Mouse (Mus musculus) CH12.LX (cell line): ENCODE results near the gene Zbtb22. TPM values are rescaled to one million over a fixed set of nuclear protein-coding genes. Genes with fewer than 3 reads are reported as not detected.
"Not testable (repeated sequence)": the region's sequence is repeated elsewhere in the genome, so short reads cannot be mapped to it uniquely, and the experiment has no call there.

ENCODE experiments used
- DNase-seq: peaks from one replicate; pipeline ENCODE4 v3.0.0-alpha.2; 2013; ENCODE audit errors: extremely low read depth
- H3K27ac ChIP-seq: 2 replicates; pipeline ENCODE4 v1.5.1; 2012; ENCODE audit warnings: low read depth, mild to moderate bottlenecking, control low read depth, moderate library complexity; ENCODE audit not compliant: insufficient read depth
- H3K27me3 ChIP-seq: replicated peaks from 2 replicates; pipeline ENCODE3; 2012; ENCODE audit warnings: inconsistent platforms
- H3K36me3 ChIP-seq, 2 experiments: replicated peaks in 1 of 2; 2 replicates each; pipeline versions ENCODE3 to v1.6.1; 2012; ENCODE audit warnings: inconsistent platforms in 1 of 2, low read length in 1 of 2, mild to moderate bottlenecking in 1 of 2, mixed read lengths in 1 of 2, moderate library complexity in 1 of 2; ENCODE audit not compliant: control insufficient read depth in 1 of 2, insufficient read depth in 1 of 2
- H3K4me1 ChIP-seq, 2 experiments: 2 replicates each; pipeline ENCODE4 v1.6.1; 2012; ENCODE audit warnings: inconsistent platforms in 1 of 2, moderate library complexity in 1 of 2; ENCODE audit not compliant: insufficient read depth in 2 of 2, control insufficient read depth in 1 of 2
- H3K4me2 ChIP-seq: 2 replicates; pipeline ENCODE4 v1.6.1; 2012; ENCODE audit warnings: low read depth, mild to moderate bottlenecking, control low read depth; ENCODE audit not compliant: poor library complexity, insufficient read depth, severe bottlenecking
- H3K4me3 ChIP-seq, 3 experiments: fragments of 150-350 bp in 1 of 3; sonication (generic) in 1 of 3; replicated peaks in 1 of 3; 2 replicates each; pipeline versions ENCODE3 to v1.5.1; 2011 to 2012; ENCODE audit warnings: low read depth in 2 of 3, low read length in 2 of 3, mild to moderate bottlenecking in 2 of 3, moderate library complexity in 2 of 3, control low read depth in 1 of 3, improper control_type of control experiment in 1 of 3, inconsistent platforms in 1 of 3, mixed read lengths in 1 of 3; ENCODE audit not compliant: poor library complexity in 1 of 3
- H3K79me2 ChIP-seq: replicated peaks from 2 replicates; pipeline ENCODE4 v1.6.1; 2012; ENCODE audit warnings: mild to moderate bottlenecking, moderate library complexity; ENCODE audit not compliant: control insufficient read depth, poor library complexity, insufficient read depth, severe bottlenecking; ENCODE audit errors: extremely low read depth
- H3K9ac ChIP-seq: 2 replicates; pipeline ENCODE4 v1.6.1; 2012; ENCODE audit warnings: low read depth, mild to moderate bottlenecking, control low read depth, moderate library complexity; ENCODE audit not compliant: insufficient read depth
- H3K9me3 ChIP-seq: replicated peaks from 2 replicates; pipeline ENCODE3; 2012; ENCODE audit warnings: low read length, inconsistent platforms, mixed read lengths
- BHLHE40 ChIP-seq: IDR thresholded peaks from 2 replicates; pipeline ENCODE4 v1.6.1; 2011; ENCODE audit warnings: mild to moderate bottlenecking, low read depth, low read length, improper control_type of control experiment
- CTCF ChIP-seq, 2 experiments: IDR thresholded peaks in 1 of 2; conservative IDR thresholded peaks in 1 of 2; 2 replicates each; pipeline ENCODE4 v1.5.1; 2011 to 2012; ENCODE audit warnings: low read depth in 2 of 2, low read length in 2 of 2, improper control_type of control experiment in 1 of 2, inconsistent platforms in 1 of 2, mild to moderate bottlenecking in 1 of 2, moderate library complexity in 1 of 2
- MEF2A ChIP-seq: IDR thresholded peaks from 2 replicates; pipeline ENCODE4 v1.6.1; 2014; ENCODE audit warnings: low read depth, mild to moderate bottlenecking, inconsistent platforms, low read length, improper control_type of control experiment, borderline replicate concordance
- MYC ChIP-seq: IDR thresholded peaks from 2 replicates; pipeline ENCODE4 v1.6.1; 2011; ENCODE audit warnings: low read depth, mild to moderate bottlenecking, improper control_type of control experiment, low read length
- RAD21 ChIP-seq: IDR thresholded peaks from 2 replicates; pipeline ENCODE4 v1.6.1; 2011; ENCODE audit warnings: low read depth, mild to moderate bottlenecking, low read length, improper control_type of control experiment, moderate library complexity
- SMC3 ChIP-seq: IDR thresholded peaks from 2 replicates; pipeline ENCODE4 v1.6.1; 2011; ENCODE audit warnings: low read depth, low read length, improper control_type of control experiment
- TBP ChIP-seq: conservative IDR thresholded peaks from 2 replicates; pipeline ENCODE4 v1.6.1; 2011; ENCODE audit warnings: low read depth, low read length, improper control_type of control experiment
- ZNF384 ChIP-seq: IDR thresholded peaks from 2 replicates; pipeline ENCODE4 v1.6.1; 2012; ENCODE audit warnings: low read depth, low read length, improper control_type of control experiment, inconsistent platforms
- dilution Hi-C: fragments of 300-500 bp; cut with MboI; formaldehyde crosslinking; loops from 2 replicates; pipeline ENCODE4 v1.14.3; 2020; ENCODE audit warnings: low sequenced_read_pairs; ENCODE audit not compliant: extremely low pct_unique_long_range_greater_than_20kb, extremely low pct_ligation_motif_present
- in situ Hi-C: fragments of 300-500 bp; cut with MboI; formaldehyde crosslinking; loops from 3 replicates; pipeline ENCODE4 v1.14.3; 2019; ENCODE audit warnings: low sequenced_read_pairs, low pct_ligation_motif_present, low pct_unique_long_range_greater_than_20kb, mixed read lengths
- polyA plus RNA-seq: library from polyadenylated mRNA; unstranded; fragments of >175 nt; gene quantifications from 2 replicates; pipeline ENCODE4 v1.2.1, GENCODE M21; 2012; ENCODE audit warnings: low read depth; ENCODE audit not compliant: insufficient read length
- total RNA-seq, 2 experiments: library from RNA; depleted of rRNA; stranded (reverse); fragments of 300-350 nt in 1 of 2; fragments of >200 nt in 1 of 2; gene quantifications; 2 replicates each; pipeline ENCODE4 v1.2.3; 2012 to 2014

Gene Zbtb22
- total and polyA plus RNA-seq, 3 experiments: 11.7 to 23.5 (median 20.3) TPM

DNA sequence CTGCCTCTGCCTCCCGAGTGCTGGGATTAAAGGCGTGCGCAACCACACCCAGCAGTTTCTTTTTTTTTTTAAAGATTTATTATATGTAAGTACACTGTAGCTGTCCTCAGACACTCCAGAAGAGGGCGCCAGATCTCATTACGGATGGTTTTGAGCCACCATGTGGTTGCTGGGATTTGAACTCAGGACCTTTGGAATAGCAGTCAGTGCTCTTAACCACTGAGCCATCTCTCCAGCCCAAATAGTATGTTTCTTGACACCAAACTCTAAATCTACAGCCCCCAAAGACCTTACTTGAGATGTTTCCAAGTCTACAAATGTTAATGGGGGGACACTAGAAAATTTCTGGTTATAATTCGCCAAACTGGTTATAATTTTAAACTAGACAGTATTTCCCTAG lies 23.8 kb upstream of the Zbtb22 start:
- peak; percentile 51; the same call in 1 of the 2 replicates for TF ChIP-seq TBP
- TF ChIP-seq CTCF (conservative IDR thresholded peaks at IDR 0.05 in 1 of 2, IDR thresholded peaks at IDR 0.05 in 1 of 2; ENCODE audit: low read depth in 2 of 2, low read length in 2 of 2): peak in 1 of 2 experiments; percentile 14; a peak in 1 of 4 replicates
- DNase-seq, H3K27me3 ChIP-seq, dilution Hi-C loops, H3K27ac ChIP-seq, H3K4me2 ChIP-seq, H3K9ac ChIP-seq, in situ Hi-C loops, H3K4me3 ChIP-seq, H3K36me3 ChIP-seq, H3K9me3 ChIP-seq: not testable (repeated sequence)
- peaks cover 0 to 11% of the 10 kb centered on the region in 2 experiments; a peak in 1 of 4 replicates for H3K4me1 ChIP-seq
- H3K79me2 ChIP-seq: peaks cover 27% of the 10 kb centered on the region

DNA sequence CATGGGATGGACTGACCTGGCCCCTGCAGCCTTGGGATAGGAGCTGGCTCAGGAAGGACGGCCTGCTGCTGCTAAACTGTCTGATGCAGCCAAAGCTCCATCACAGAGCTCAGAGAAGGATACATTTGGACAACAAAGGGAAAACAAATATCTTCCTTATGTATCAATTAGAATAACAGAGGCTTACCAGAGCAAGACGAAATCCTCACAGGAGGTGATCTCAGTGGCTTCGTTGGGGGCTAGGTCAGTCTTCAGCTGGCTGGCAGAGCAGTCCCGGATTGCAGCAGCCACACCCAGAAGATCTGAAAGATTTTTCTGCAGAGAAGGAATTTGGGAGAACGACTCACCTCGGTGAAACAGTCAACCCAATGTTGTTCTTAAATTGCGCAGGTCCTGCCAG lies 23.3 kb upstream of the Zbtb22 start:
- TF ChIP-seq MEF2A: no peak
- DNase-seq: no peak
- H3K36me3 ChIP-seq: no peaks in the 10 kb centered on the region
- no peak overlapping the region for H3K27ac ChIP-seq
- peaks cover 0 to 11% of the 10 kb centered on the region in 2 experiments; a peak in 1 of 4 replicates for H3K4me1 ChIP-seq
- peaks cover 3% of the 10 kb centered on the region for H3K27me3 ChIP-seq
- in situ Hi-C loops (no loop called here), dilution Hi-C loops (no loop called here)
- no peak overlapping the region for H3K9ac ChIP-seq
- H3K79me2 ChIP-seq: peaks cover 23% of the 10 kb centered on the region
- no peak overlapping the region for H3K4me2 ChIP-seq
- H3K4me3 ChIP-seq: no peak overlapping the region
- no peaks in the 10 kb centered on the region for H3K9me3 ChIP-seq

- H3K79me2 ChIP-seq: peaks cover 17% of the 10 kb centered on the region
- in situ Hi-C loops, DNase-seq, H3K36me3 ChIP-seq, dilution Hi-C loops, H3K9ac ChIP-seq, H3K4me2 ChIP-seq, H3K4me3 ChIP-seq, H3K9me3 ChIP-seq, H3K27me3 ChIP-seq, H3K27ac ChIP-seq, H3K4me1 ChIP-seq: not testable (repeated sequence)
Observed at GRCm38 (mm10) chr17:33893011-33893410, 22.7 kb upstream of the Zbtb22 start.

DNA sequence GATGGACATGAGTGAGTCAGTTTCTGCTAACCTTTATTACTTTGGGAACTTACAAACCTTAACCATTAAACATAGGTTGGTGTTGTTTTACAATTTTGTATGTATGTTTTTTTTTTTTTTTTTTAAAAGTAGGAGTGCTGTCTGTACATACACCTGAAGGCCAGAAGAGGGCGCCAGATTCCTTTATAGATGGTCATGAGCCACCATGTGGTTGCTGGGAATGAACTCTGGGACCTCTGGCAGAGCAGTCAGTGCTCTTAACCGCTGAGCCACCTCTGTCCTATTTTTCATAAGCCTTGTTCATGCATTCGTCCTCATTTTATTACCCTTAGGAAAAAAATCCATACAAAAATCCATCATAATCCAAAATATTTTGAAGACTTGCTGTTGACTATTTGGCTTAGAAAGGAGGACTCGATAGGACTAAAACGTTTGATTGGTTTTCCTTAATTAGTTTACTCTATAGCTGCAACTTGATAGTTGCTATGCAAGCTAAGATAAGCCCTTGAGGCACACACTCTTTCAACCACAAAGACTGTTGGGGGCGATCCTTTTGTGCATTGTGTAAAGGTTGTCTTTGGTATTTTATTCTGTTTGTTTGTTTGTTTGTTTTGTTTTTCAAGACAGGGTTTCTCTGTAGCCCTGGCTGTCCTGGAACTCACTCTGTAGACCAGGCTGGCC lies 18.4 kb upstream of the Zbtb22 start:
- Histone ChIP-seq H3K79me2 (no peaks in the 10 kb centered on the region), H3K4me3 (no peak overlapping the region), H3K27ac (no peak overlapping the region), H3K27me3 (peaks cover 3% of the 10 kb centered on the region), H3K9ac (no peak overlapping the region), H3K4me1 (no peaks in the 10 kb centered on the region), H3K36me3 (no peaks in the 10 kb centered on the region), H3K9me3 (no peaks in the 10 kb centered on the region), H3K4me2 (no peak overlapping the region)
- DNase-seq: peak; percentile 86
- in situ Hi-C loops (no loop called here), dilution Hi-C loops (no loop called here)
- peak; percentile 73 for TF ChIP-seq SMC3
- TF ChIP-seq CTCF (conservative IDR thresholded peaks at IDR 0.05 in 1 of 2, IDR thresholded peaks at IDR 0.05 in 1 of 2; ENCODE audit: low read depth in 2 of 2, low read length in 2 of 2): peak; percentile 70 to 79
- TF ChIP-seq ZNF384: peak; percentile 92
- TF ChIP-seq RAD21: peak; percentile 75
- no peak for TF ChIP-seq BHLHE40
- TF ChIP-seq MYC: peak; percentile 98

DNA sequence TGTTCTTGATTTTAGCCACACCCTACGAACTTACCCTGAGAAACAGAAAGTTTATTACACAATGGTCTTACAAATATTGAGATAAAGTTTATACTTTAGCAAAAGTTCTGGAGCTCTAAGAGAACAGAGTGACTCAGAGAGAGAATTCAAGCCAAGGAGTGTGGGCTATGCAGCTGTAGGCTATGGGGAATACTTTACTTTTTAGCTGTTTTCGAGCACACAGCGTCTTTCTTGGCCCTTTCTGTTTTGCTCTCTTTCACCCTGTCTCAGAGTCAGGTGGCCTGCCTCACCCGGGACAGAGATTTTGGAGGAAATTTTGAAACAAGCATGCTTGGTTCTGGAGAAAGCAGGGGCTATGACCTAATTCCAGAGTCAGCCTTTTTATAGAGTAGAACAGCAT lies 17.5 kb upstream of the Zbtb22 start:
- H3K4me1 ChIP-seq, H3K36me3 ChIP-seq, DNase-seq, H3K9me3 ChIP-seq, H3K4me3 ChIP-seq, H3K27ac ChIP-seq, H3K9ac ChIP-seq, H3K4me2 ChIP-seq, H3K79me2 ChIP-seq, H3K27me3 ChIP-seq, dilution Hi-C loops, in situ Hi-C loops: not testable (repeated sequence)
